Mouse (Mus musculus): ENCODE results near the gene Apoa4. TPM values are rescaled to one million over a fixed set of nuclear protein-coding genes. Genes with fewer than 3 reads are reported as not detected.

Apoa4 gene
- polyA plus RNA-seq, 1 experiment: 0.30 TPM

DNA sequence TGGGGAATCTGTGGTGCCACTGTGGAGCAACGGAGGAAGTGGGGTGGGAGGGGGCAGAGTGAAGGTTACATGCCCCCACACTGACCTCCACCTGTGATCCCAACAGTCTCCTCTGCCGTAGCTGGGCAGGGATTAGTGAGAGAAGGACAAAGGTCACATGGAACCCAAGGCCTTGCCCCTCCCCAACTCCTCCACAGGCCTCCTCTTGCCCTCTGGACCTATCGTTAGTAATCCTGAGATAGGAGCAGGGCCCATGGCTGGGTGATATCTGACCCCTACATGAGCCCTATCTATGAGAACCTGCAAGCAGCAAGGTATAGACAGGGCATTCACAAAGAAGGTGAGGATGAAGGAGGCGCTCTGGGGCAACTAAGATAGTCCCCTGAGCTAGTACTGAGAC is 4.8 kb upstream of the Apoa4 start:
- no peak for DNase-seq
- TF ChIP-seq POLR2A (IDR thresholded peaks at IDR 0.05; ENCODE audit: borderline replicate concordance, extremely low read depth, low read depth, low read length) (no peak), CTCF (IDR thresholded peaks at IDR 0.05; ENCODE audit: insufficient read depth, low read length) (no peak)
- Histone ChIP-seq H3K4me1 (ENCODE audit: control insufficient read depth, insufficient read depth, low read length) (no peaks in the 10 kb centered on the region), H3K4me3 (replicated peaks; ENCODE audit: extremely low read depth, low read depth, low read length) (no peak overlapping the region)
- WGBS: 67% methylated on average over 4 of the region's 4 CpGs

DNA sequence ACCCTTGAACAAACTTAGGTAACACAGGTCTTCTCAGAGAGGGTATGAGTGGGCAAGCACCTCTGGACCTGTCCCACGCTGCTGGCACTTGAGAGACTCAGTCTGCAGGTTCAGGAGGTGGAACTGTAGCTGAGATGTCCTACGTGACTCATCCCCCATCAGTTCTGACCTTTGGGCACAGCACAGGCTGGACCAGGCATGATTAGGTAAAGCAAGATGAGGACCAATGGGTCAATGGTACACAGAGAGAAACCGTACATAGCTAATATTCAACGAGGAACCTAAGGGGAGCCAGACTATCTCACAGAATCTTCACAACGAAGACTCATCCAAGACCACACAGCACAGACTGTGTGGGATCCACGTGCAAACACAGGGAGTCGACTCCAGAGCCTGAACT is 1.6 kb upstream of the Apoa4 start:
- TF ChIP-seq CTCF (IDR thresholded peaks at IDR 0.05; ENCODE audit: insufficient read depth, low read length) (no peak), POLR2A (IDR thresholded peaks at IDR 0.05; ENCODE audit: borderline replicate concordance, extremely low read depth, low read depth, low read length) (no peak)
- no peak for DNase-seq
- H3K4me3 ChIP-seq (replicated peaks; ENCODE audit: extremely low read depth, low read depth, low read length): no peak overlapping the region
- no peaks in the 10 kb centered on the region for H3K4me1 ChIP-seq (ENCODE audit: control insufficient read depth, insufficient read depth, low read length)
- 85% methylated on average over 7 of the region's 7 CpGs for WGBS

DNA sequence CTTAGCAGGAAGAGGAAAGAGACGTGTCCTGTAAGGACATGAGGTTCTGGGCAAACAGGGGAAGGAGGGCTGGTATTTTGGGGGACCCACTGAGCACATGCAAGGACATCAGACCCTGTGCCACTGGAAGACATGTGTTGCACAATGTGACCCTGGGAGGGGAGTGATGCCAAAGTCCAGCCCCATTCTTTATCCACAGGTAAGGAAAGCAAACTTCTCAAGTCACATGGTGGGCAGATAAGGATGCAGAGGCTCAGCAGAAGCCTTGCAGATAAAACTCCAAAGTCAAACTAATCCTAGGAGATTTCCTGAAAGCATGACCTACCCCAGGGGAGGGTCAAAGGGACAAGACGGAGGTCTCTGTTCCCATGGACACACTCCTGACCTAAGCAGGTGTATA is 1.3 kb downstream of the Apoa4 start:
- H3K4me3 ChIP-seq (replicated peaks; ENCODE audit: extremely low read depth, low read depth, low read length): no peak overlapping the region
- no peaks in the 10 kb centered on the region for H3K4me1 ChIP-seq (ENCODE audit: control insufficient read depth, insufficient read depth, low read length)
- WGBS: 57% methylated on average over 2 of the region's 2 CpGs
- no peak for TF ChIP-seq POLR2A (IDR thresholded peaks at IDR 0.05; ENCODE audit: borderline replicate concordance, extremely low read depth, low read depth, low read length)
- no peak for TF ChIP-seq CTCF (IDR thresholded peaks at IDR 0.05; ENCODE audit: insufficient read depth, low read length)
- no peak for DNase-seq

DNA sequence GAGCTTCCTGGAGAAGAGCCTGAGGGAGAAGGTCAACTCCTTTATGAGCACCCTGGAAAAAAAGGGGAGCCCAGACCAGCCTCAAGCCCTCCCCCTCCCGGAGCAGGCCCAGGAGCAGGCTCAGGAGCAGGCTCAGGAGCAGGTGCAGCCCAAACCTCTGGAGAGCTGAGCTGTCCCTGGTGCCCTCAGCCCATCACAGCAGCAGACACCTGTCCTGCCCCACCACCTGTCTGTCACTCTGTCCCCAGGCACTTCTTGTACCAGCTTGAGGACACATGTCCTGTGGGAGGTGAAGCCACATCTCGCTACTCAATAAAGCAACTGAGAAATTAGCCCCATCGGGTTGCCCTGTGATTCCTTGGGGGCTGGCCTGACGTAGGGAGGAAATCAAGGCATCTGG is 2.6 kb downstream of the Apoa4 start:
- 79% methylated on average over 4 of the region's 4 CpGs for WGBS
- Histone ChIP-seq H3K4me3 (replicated peaks; ENCODE audit: extremely low read depth, low read depth, low read length) (no peak overlapping the region), H3K4me1 (ENCODE audit: control insufficient read depth, insufficient read depth, low read length) (no peaks in the 10 kb centered on the region)
- DNase-seq: no peak
- TF ChIP-seq POLR2A (IDR thresholded peaks at IDR 0.05; ENCODE audit: borderline replicate concordance, extremely low read depth, low read depth, low read length) (no peak), CTCF (IDR thresholded peaks at IDR 0.05; ENCODE audit: insufficient read depth, low read length) (no peak)

DNA sequence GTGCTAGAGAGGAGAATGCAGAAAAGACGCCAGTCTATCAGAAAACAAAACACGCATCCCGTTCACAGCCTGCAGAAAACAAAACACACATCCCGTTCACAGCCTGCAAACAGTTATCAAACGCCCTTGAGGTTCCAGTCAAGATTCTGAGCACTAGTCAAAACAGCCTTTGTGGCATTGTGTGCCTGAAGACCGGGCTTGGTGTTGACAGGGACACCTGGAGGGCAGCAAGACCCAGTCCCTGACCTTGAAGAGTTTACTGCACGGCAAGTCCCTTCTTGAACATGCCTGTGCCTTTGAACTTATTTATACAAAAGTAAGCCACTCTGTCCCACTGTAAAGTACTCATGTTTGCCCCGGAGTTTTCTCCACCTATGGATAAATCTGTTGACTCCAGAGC is 3.1 kb downstream of the Apoa4 start:
- 49% methylated on average over 8 of the region's 8 CpGs for WGBS
- DNase-seq: no peak
- TF ChIP-seq CTCF (IDR thresholded peaks at IDR 0.05; ENCODE audit: insufficient read depth, low read length) (no peak), POLR2A (IDR thresholded peaks at IDR 0.05; ENCODE audit: borderline replicate concordance, extremely low read depth, low read depth, low read length) (no peak)
- H3K4me3 ChIP-seq (replicated peaks; ENCODE audit: extremely low read depth, low read depth, low read length): no peak overlapping the region
- no peaks in the 10 kb centered on the region for H3K4me1 ChIP-seq (ENCODE audit: control insufficient read depth, insufficient read depth, low read length)

DNA sequence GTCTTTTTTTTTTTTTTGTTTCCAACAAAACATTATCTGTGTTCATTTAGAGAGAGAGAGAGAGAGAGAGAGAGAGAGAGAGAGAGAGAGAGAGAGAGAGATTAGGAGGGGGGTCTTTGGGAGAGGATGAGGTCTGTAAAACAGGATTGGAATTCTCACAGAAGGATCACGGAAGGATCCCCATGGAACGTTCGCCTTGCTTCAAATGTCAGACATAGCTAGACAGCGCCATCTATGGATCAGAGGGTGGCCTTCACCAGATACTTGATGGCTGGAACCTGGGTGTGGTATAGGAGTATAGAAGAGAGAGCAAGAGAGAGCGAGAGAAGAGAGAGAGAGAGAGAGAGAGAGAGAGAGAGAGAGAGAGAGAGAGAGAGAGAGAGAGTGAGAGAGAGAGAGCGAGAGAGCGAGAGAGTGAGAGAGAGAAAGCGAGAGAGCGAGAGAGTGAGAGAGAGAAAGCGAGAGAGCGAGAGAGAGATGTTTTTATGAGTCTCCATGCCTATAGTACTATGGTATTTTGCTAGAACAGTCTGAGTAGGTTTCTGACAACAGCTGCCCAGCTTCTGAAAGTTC is 6.3 kb downstream of the Apoa4 start:
- DNase-seq: peak; percentile 28
- 29% methylated on average over 11 of the region's 11 CpGs for WGBS
- TF ChIP-seq CTCF (IDR thresholded peaks at IDR 0.05; ENCODE audit: insufficient read depth, low read length): peak; percentile 77
- TF ChIP-seq POLR2A (IDR thresholded peaks at IDR 0.05; ENCODE audit: borderline replicate concordance, extremely low read depth, low read depth, low read length): no peak
- Histone ChIP-seq H3K4me1 (ENCODE audit: control insufficient read depth, insufficient read depth, low read length) (no peaks in the 10 kb centered on the region), H3K4me3 (replicated peaks; ENCODE audit: extremely low read depth, low read depth, low read length) (no peak overlapping the region)

DNA sequence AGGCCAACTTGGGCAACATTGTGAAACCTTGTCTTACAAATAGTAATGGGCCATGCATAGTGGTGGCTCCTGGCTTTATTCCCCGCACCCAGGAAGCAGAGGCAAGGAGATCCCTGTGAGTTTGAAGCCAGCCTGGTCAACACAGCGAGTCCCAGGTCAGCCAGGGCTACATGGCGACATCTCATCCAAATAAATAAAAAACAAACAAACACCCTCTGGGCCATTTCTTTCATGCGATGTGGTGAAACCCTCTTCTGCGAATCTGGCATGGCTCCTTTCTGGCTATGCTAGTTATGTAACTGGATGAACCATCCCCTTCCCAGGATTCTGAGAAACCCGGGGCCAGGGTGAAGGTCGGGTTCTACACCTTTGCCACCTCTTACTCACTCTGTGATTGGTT is 15.7 kb downstream of the Apoa4 start:
- 81% methylated on average over 7 of the region's 7 CpGs for WGBS
- DNase-seq: no peak
- 0 out of 2 replicates have a peak, but pooled peaks cover 2% of the 10 kb centered on the region for H3K4me1 ChIP-seq (ENCODE audit: control insufficient read depth, insufficient read depth, low read length)
- H3K4me3 ChIP-seq (replicated peaks; ENCODE audit: extremely low read depth, low read depth, low read length): no peak overlapping the region
- TF ChIP-seq CTCF (IDR thresholded peaks at IDR 0.05; ENCODE audit: insufficient read depth, low read length) (no peak), POLR2A (IDR thresholded peaks at IDR 0.05; ENCODE audit: borderline replicate concordance, extremely low read depth, low read depth, low read length) (no peak)

DNA sequence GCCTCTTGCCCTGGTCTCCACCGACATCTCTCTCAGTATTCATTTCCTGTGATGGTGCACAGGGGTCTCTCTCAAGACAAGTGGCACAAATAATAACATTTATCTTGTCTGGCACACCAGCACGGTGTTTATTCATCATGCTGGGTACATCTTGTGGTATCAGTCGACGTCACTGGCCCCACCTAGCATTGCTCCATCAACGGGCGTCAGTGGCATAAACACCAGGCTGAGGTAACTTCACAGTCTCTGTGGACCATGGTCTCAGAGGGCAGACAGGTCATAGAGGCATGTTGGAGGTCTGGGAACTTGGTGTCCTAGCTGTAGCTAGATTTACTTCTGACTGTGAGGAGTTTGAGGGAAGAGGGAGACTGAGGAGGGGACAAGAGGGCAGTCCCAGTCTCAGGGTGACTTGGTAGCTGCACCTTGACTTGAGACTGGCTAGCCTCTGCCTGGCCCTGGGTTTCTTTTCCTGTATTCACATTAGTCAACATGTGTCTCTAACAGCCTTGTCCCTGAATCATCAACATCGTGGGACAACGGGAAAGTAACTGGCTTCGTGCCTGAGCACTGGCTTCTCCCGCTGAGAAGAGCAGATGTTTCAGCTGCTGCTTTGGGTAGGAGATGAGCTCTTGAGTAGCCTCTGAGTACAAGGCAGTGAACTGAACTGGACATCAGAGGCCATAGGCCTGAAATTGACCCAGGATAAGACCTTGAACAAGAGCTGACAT is 16.3 kb downstream of the Apoa4 start:
- Histone ChIP-seq H3K4me3 (replicated peaks; ENCODE audit: extremely low read depth, low read depth, low read length) (no peak overlapping the region), H3K4me1 (ENCODE audit: control insufficient read depth, insufficient read depth, low read length) (0 out of 2 replicates have a peak, but pooled peaks cover 2% of the 10 kb centered on the region)
- no peak for DNase-seq
- WGBS: 80% methylated on average over 10 of the region's 10 CpGs
- TF ChIP-seq CTCF (IDR thresholded peaks at IDR 0.05; ENCODE audit: insufficient read depth, low read length) (no peak), POLR2A (IDR thresholded peaks at IDR 0.05; ENCODE audit: borderline replicate concordance, extremely low read depth, low read depth, low read length) (no peak)

DNA sequence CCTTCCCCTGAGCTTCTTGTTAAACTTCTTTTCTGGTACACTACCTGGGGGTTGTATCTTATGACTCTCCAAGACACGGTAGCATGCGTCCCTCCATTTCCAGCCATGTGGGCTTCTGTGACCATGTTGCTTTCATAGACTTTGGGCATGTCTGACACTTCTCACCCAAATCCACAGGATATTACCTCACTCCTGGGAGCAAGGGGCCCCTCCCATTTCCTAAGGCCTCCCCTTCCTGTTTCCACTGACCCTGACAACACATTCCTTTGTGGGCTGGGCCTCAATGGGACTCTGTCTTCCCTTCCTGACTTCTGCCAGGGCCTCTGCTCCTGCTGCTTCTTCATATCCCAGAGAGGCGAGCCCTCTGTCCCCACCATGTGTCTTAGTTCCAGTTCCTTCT is 17.1 kb downstream of the Apoa4 start:
- DNase-seq: no peak

DNA sequence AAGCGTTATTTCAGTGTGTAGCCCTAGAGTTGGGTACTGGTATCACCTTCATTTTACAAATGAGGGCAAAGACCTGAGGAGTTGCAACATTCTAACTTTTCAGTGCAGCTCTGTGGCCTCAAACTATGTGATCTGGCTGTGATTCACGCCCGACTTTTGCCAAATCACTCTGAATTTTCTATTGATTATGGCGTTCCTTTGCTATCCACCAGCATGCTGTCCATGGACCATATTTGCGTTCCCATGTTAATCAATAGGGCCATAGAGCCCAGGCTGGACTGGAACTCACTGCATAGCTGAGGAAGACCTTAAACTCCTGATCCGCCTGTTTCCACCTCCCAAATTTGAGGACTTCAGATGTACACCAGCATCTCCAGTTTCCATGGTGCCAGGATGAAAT is 18.6 kb downstream of the Apoa4 start:
- WGBS: 85% methylated on average over 6 of the region's 6 CpGs
- Histone ChIP-seq H3K4me1 (ENCODE audit: control insufficient read depth, insufficient read depth, low read length) (0 out of 2 replicates have a peak, but pooled peaks cover 2% of the 10 kb centered on the region), H3K4me3 (replicated peaks; ENCODE audit: extremely low read depth, low read depth, low read length) (no peak overlapping the region)
- no peak for DNase-seq
- TF ChIP-seq CTCF (IDR thresholded peaks at IDR 0.05; ENCODE audit: insufficient read depth, low read length) (no peak), POLR2A (IDR thresholded peaks at IDR 0.05; ENCODE audit: borderline replicate concordance, extremely low read depth, low read depth, low read length) (no peak)

More for the DNA sequence above, 17.1 kb downstream of the Apoa4 start:
- TF ChIP-seq CTCF (IDR thresholded peaks at IDR 0.05; ENCODE audit: insufficient read depth, low read length) (no peak), POLR2A (IDR thresholded peaks at IDR 0.05; ENCODE audit: borderline replicate concordance, extremely low read depth, low read depth, low read length) (no peak)
- H3K4me3 ChIP-seq (replicated peaks; ENCODE audit: extremely low read depth, low read depth, low read length): no peak overlapping the region
- WGBS: 66% methylated on average over 3 of the region's 3 CpGs
- 0 out of 2 replicates have a peak, but pooled peaks cover 2% of the 10 kb centered on the region for H3K4me1 ChIP-seq (ENCODE audit: control insufficient read depth, insufficient read depth, low read length)
